Mouse (Mus musculus): Measurements from ENCODE around the gene Trpm8.
A peak's percentile ranks its signal among the peaks of the same experiment; 100 is the strongest.

Gene Trpm8

GRCm38 (mm10) chr1:88355681-88356080, 78.2 kb downstream of the Trpm8 start:
- no peak for DNase-seq (ENCODE audit: low spot score)

- DNase-seq (ENCODE audit: low spot score), result no peak
Measured at GRCm38 (mm10) chr1:88356616-88357015, 79.2 kb downstream of the Trpm8 start.

- peak; percentile 49 for DNase-seq (ENCODE audit: low spot score)
Measured at GRCm38 (mm10) chr1:88357458-88358090, 80.1 kb downstream of the Trpm8 start.

- no peak for DNase-seq (ENCODE audit: low spot score)
Measured at GRCm38 (mm10) chr1:88358102-88358654, 80.7 kb downstream of the Trpm8 start.

- DNase-seq (ENCODE audit: low spot score), result no peak
Measured at GRCm38 (mm10) chr1:88361085-88361484, 83.6 kb downstream of the Trpm8 start.

- DNase-seq (ENCODE audit: low spot score), result no peak
Measured at GRCm38 (mm10) chr1:88366881-88367644, 89.6 kb downstream of the Trpm8 start.

GRCm38 (mm10) chr1:88378446-88378845, 101.0 kb downstream of the Trpm8 start:
- DNase-seq (ENCODE audit: low spot score), result no peak

- no peak for DNase-seq (ENCODE audit: low spot score)
Measured at GRCm38 (mm10) chr1:88391632-88392031, 114.2 kb downstream of the Trpm8 start.

GRCm38 (mm10) chr1:88393321-88393720, 115.9 kb downstream of the Trpm8 start:
- no peak for DNase-seq (ENCODE audit: low spot score)

GRCm38 (mm10) chr1:88403378-88403777, 125.9 kb downstream of the Trpm8 start:
- DNase-seq (ENCODE audit: low spot score), result no peak

GRCm38 (mm10) chr1:88406078-88406806, 128.8 kb downstream of the Trpm8 start:
- DNase-seq (ENCODE audit: low spot score), result no peak

GRCm38 (mm10) chr1:88406807-88407198, 129.3 kb downstream of the Trpm8 start, which contains the start of gene Spp2:
Spp2 (plus strand) TSS chr1:88406961.
- no peak for DNase-seq (ENCODE audit: low spot score)

- DNase-seq (ENCODE audit: low spot score), result no peak
Measured at GRCm38 (mm10) chr1:88408340-88408739, 130.9 kb downstream of the Trpm8 start.

GRCm38 (mm10) chr1:88412013-88412412, 134.6 kb downstream of the Trpm8 start:
- no peak for DNase-seq (ENCODE audit: low spot score)

GRCm38 (mm10) chr1:88418943-88419342, 141.5 kb downstream of the Trpm8 start:
- no peak for DNase-seq (ENCODE audit: low spot score)

GRCm38 (mm10) chr1:88422045-88422444, 144.6 kb downstream of the Trpm8 start:
- DNase-seq (ENCODE audit: low spot score), result no peak

GRCm38 (mm10) chr1:88422846-88423395, 145.5 kb downstream of the Trpm8 start:
- no peak for DNase-seq (ENCODE audit: low spot score)

GRCm38 (mm10) chr1:88424602-88425252, 147.3 kb downstream of the Trpm8 start:
- DNase-seq (ENCODE audit: low spot score), result peak; percentile 87

- no peak for DNase-seq (ENCODE audit: low spot score)
Measured at GRCm38 (mm10) chr1:88427987-88428741, 150.7 kb downstream of the Trpm8 start.

- no peak for DNase-seq (ENCODE audit: low spot score)
Measured at GRCm38 (mm10) chr1:88429413-88429812, 152.0 kb downstream of the Trpm8 start.

- DNase-seq (ENCODE audit: low spot score), result no peak
Measured at GRCm38 (mm10) chr1:88431262-88431661, 153.8 kb downstream of the Trpm8 start.

Data from urinary bladder, postnatal 25 days (tissue).